Mouse (Mus musculus): ENCODE results near the gene Gm17660. TPM values are rescaled to one million over a fixed set of nuclear protein-coding genes. Genes with fewer than 3 reads are reported as not detected.

The Gm17660 gene
- polyA plus RNA-seq, 1 experiment from 2014 or later: not detected

DNA sequence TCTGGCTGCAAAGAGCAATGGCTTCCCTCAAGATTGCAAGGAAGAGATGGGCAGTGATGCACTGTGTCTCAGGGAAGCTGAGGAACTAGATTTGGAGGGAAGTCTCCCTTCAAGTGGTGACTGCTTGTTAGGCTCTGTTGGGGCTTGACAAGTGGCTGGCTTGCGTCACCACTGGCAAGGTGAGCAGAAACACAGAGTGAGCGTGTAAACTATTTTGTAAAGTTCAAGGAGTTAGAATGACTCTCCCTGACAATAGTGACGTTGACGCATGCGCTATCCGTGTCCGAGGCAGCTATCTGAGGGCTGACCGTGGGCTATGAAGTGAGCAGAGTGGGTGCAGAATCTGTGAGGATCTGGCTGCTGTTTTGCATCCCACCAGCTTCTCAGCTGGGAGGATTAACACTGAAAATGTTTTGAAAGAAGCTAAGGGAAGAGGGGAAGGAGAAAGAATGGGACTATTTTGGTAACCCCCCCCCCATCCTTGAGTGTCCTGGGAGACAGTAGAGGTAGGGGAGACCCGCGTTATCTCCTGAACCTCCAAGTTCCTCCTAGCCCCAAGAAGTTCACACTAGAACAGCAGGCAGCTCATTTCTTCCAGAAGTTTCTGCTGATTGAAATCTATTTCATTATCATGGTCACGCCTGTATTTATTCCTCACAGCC lies 18.1 kb upstream of the Gm17660 start:
- Histone ChIP-seq H3K27ac (ENCODE audit: low read depth, low read length) (peak overlapping the region; percentile 79), H3K27me3 (ENCODE audit: control insufficient read depth, insufficient read depth, low read length) (no peaks in the 10 kb centered on the region), H3K4me1 (ENCODE audit: control insufficient read depth, insufficient read depth, low read length) (peaks cover 8% of the 10 kb centered on the region; the same call in 1 of the 2 replicates), H3K9me3 (ENCODE audit: control insufficient read depth, low read length) (no peaks in the 10 kb centered on the region), H3K4me3 (ENCODE audit: low read length) (no peak overlapping the region), H3K9ac (ENCODE audit: low read depth, low read length) (0 out of 2 replicates have a peak overlapping the region, but pooled peaks have one; percentile 28), H3K36me3 (ENCODE audit: control insufficient read depth, insufficient read depth, low read length) (no peaks in the 10 kb centered on the region), H3K4me2 (replicated peaks; ENCODE audit: low read depth, low read length) (no peak overlapping the region)
- 63% methylated on average over 11 of the region's 11 CpGs for WGBS
- ATAC-seq (ENCODE audit: low FRiP score, low TSS enrichment): no peak

DNA sequence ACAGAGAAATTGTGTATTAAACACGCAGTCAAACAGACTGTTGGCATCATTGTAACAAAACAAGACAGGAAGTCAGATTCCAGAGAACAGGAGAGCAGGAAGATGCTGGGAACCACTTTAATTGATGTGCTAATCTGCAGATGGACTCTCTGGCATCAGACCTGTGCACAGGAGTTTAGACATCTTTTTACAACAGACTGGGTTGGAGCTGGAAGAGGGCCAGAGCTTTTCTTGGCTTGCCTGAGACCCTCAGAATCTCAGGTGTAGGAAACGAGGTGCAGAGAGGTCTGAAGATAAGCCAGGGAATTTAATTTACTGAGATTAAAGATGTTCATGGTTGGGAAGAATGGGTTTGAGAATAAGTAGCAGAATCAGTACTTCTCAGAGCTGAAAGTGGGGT lies 12.3 kb upstream of the Gm17660 start:
- H3K4me3 ChIP-seq (ENCODE audit: low read length): no peak overlapping the region
- no peak for ATAC-seq (ENCODE audit: low FRiP score, low TSS enrichment)
- H3K4me2 ChIP-seq (replicated peaks; ENCODE audit: low read depth, low read length): no peak overlapping the region
- H3K9ac ChIP-seq (ENCODE audit: low read depth, low read length): no peak overlapping the region
- H3K27ac ChIP-seq (ENCODE audit: low read depth, low read length): no peak overlapping the region
- WGBS: 88% methylated on average over 2 of the region's 2 CpGs
- H3K27me3 ChIP-seq (ENCODE audit: control insufficient read depth, insufficient read depth, low read length): no peaks in the 10 kb centered on the region
- H3K4me1 ChIP-seq (ENCODE audit: control insufficient read depth, insufficient read depth, low read length): no peaks in the 10 kb centered on the region
- 0 out of 2 replicates have a peak, but pooled peaks cover 2% of the 10 kb centered on the region for H3K9me3 ChIP-seq (ENCODE audit: control insufficient read depth, low read length)
- H3K36me3 ChIP-seq (ENCODE audit: control insufficient read depth, insufficient read depth, low read length): no peaks in the 10 kb centered on the region

DNA sequence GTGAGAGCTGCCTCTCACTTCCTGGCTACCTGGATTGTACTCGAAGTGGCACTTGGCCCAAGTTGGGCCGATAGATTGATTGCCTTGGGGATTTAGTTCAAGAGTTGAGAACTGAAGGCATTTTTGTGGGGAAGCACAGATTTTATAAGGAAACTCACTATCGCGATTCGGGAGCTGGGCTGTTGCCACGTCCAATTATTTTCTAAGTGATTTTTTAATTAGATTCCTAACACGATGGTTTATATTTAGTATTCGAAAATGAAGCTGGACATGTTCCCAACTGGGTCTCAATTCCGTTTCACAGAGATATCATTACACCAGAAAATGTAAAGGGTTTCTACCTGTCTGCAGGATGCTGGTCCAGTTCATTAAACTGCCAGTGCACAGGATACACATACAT lies 8.0 kb upstream of the Gm17660 start:
- Histone ChIP-seq H3K9me3 (ENCODE audit: control insufficient read depth, low read length) (0 out of 2 replicates have a peak, but pooled peaks cover 2% of the 10 kb centered on the region), H3K4me2 (replicated peaks; ENCODE audit: low read depth, low read length) (no peak overlapping the region), H3K4me3 (ENCODE audit: low read length) (no peak overlapping the region), H3K9ac (ENCODE audit: low read depth, low read length) (no peak overlapping the region), H3K4me1 (ENCODE audit: control insufficient read depth, insufficient read depth, low read length) (no peaks in the 10 kb centered on the region), H3K27ac (ENCODE audit: low read depth, low read length) (no peak overlapping the region), H3K27me3 (ENCODE audit: control insufficient read depth, insufficient read depth, low read length) (no peaks in the 10 kb centered on the region), H3K36me3 (ENCODE audit: control insufficient read depth, insufficient read depth, low read length) (no peaks in the 10 kb centered on the region; the same call in 1 of the 2 replicates)
- 86% methylated on average over 9 of the region's 9 CpGs for WGBS
- no peak for ATAC-seq (ENCODE audit: low FRiP score, low TSS enrichment)

DNA sequence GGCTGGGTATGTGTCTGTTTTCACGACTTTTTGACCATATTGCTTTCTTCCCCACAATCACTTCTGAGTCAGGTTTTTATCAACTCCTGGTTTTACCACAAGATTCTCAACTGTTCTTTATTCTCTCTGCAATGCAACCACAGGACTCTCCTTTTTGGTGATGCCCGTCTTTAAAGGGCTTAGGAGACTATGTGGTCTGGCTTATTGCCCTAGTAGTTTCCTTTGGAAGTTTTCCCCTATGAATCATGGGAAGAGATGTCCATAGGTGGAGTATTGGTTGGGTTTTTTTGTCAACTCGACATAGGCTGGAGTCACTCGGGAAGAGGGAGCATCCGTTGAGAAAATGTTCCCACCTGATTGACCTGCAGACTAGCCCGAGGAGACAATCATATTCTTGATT lies 3.3 kb upstream of the Gm17660 start:
- H3K4me3 ChIP-seq (ENCODE audit: low read length): no peak overlapping the region
- WGBS: 87% methylated on average over 6 of the region's 6 CpGs
- H3K27me3 ChIP-seq (ENCODE audit: control insufficient read depth, insufficient read depth, low read length): no peaks in the 10 kb centered on the region
- no peak for ATAC-seq (ENCODE audit: low FRiP score, low TSS enrichment)
- H3K9ac ChIP-seq (ENCODE audit: low read depth, low read length): no peak overlapping the region
- H3K27ac ChIP-seq (ENCODE audit: low read depth, low read length): no peak overlapping the region
- H3K4me2 ChIP-seq (replicated peaks; ENCODE audit: low read depth, low read length): no peak overlapping the region
- H3K4me1 ChIP-seq (ENCODE audit: control insufficient read depth, insufficient read depth, low read length): no peaks in the 10 kb centered on the region
- H3K9me3 ChIP-seq (ENCODE audit: control insufficient read depth, low read length): no peaks in the 10 kb centered on the region
- no peaks in the 10 kb centered on the region; the same call in 1 of the 2 replicates for H3K36me3 ChIP-seq (ENCODE audit: control insufficient read depth, insufficient read depth, low read length)

DNA sequence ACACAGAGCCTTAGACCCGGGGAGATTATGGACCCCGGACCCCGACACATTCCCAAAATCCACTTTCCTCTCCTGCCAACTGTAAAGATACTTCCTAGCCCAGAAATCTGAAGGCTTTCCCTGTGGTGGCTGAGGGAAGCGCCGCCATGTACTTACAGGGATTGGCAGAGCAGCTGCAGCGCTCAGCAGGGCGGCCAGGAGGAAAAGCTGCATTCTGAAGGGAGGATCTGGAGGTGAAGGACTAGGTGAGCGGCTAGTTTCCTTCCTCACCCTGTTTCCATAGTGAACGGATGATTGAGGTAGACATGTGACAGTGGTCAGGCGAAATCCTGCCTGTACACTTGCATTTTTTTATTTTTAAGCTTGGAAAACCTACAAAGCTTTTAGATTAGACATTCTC lies 1.0 kb downstream of the Gm17660 start:
- 28% methylated on average over 10 of the region's 10 CpGs for WGBS
- Histone ChIP-seq H3K9ac (ENCODE audit: low read depth, low read length) (no peak overlapping the region), H3K4me2 (replicated peaks; ENCODE audit: low read depth, low read length) (no peak overlapping the region), H3K27me3 (ENCODE audit: control insufficient read depth, insufficient read depth, low read length) (no peaks in the 10 kb centered on the region), H3K4me1 (ENCODE audit: control insufficient read depth, insufficient read depth, low read length) (0 out of 2 replicates have a peak, but pooled peaks cover 6% of the 10 kb centered on the region), H3K9me3 (ENCODE audit: control insufficient read depth, low read length) (no peaks in the 10 kb centered on the region), H3K4me3 (ENCODE audit: low read length) (no peak overlapping the region), H3K36me3 (ENCODE audit: control insufficient read depth, insufficient read depth, low read length) (no peaks in the 10 kb centered on the region), H3K27ac (ENCODE audit: low read depth, low read length) (no peak overlapping the region)
- no peak for ATAC-seq (ENCODE audit: low FRiP score, low TSS enrichment)

DNA sequence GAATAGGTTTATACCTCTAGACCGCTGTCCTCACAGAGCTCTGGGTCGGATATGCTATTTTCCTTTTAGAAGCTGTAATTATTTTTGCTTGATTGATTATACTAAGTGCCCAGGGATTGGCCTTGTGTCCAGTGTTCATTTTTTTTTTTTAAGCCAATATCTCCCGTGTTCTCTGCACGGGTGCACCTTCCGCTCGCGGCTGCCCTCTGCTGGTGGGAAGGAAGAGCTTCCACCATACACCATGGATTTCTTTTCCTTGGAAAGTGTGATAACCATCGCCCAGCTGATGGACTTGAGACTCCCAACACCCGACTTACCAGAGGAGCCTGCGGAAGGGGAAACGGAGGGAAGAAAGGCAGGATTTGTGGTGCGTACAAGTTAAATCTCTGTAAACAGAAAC lies 3.0 kb downstream of the Gm17660 start:
- no peak overlapping the region for H3K4me3 ChIP-seq (ENCODE audit: low read length)
- peak overlapping the region; percentile 10; the same call in 1 of the 2 replicates for H3K4me2 ChIP-seq (replicated peaks; ENCODE audit: low read depth, low read length)

DNA sequence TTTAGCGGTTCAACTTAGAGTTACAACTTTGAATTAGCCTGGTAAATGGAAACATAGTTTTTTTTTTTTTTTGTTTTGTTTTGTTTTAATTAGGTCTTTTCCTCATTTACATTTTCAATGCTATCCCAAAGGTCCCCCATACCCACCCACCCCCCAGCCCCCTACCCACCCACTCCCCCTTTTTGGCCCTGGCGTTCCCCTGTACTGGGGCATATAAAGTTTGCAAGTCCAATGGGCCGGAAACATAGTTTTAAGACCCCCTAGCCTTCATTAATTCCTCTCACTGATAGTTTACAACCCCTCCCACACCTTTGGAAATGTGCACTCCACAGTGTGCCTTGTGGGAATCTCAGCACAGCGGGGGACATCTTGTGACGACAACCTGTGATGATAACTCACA lies 3.8 kb downstream of the Gm17660 start:
- Histone ChIP-seq H3K4me2 (replicated peaks; ENCODE audit: low read depth, low read length) (no peak overlapping the region), H3K27me3 (ENCODE audit: control insufficient read depth, insufficient read depth, low read length) (no peaks in the 10 kb centered on the region), H3K9me3 (ENCODE audit: control insufficient read depth, low read length) (no peaks in the 10 kb centered on the region), H3K36me3 (ENCODE audit: control insufficient read depth, insufficient read depth, low read length) (no peaks in the 10 kb centered on the region), H3K4me3 (ENCODE audit: low read length) (no peak overlapping the region), H3K4me1 (ENCODE audit: control insufficient read depth, insufficient read depth, low read length) (0 out of 2 replicates have a peak, but pooled peaks cover 6% of the 10 kb centered on the region), H3K27ac (ENCODE audit: low read depth, low read length) (no peak overlapping the region), H3K9ac (ENCODE audit: low read depth, low read length) (no peak overlapping the region)
- ATAC-seq (ENCODE audit: low FRiP score, low TSS enrichment): peak; percentile 88
- 76% methylated on average over 5 of the region's 5 CpGs for WGBS

More for the DNA sequence above, 3.0 kb downstream of the Gm17660 start:
- Histone ChIP-seq H3K9me3 (ENCODE audit: control insufficient read depth, low read length) (no peaks in the 10 kb centered on the region), H3K27ac (ENCODE audit: low read depth, low read length) (no peak overlapping the region), H3K9ac (ENCODE audit: low read depth, low read length) (no peak overlapping the region), H3K36me3 (ENCODE audit: control insufficient read depth, insufficient read depth, low read length) (no peaks in the 10 kb centered on the region), H3K27me3 (ENCODE audit: control insufficient read depth, insufficient read depth, low read length) (no peaks in the 10 kb centered on the region), H3K4me1 (ENCODE audit: control insufficient read depth, insufficient read depth, low read length) (0 out of 2 replicates have a peak, but pooled peaks cover 6% of the 10 kb centered on the region)
- ATAC-seq (ENCODE audit: low FRiP score, low TSS enrichment): peak; percentile 44; the same call in 1 of the 2 replicates
- 30% methylated on average over 12 of the region's 12 CpGs for WGBS

DNA sequence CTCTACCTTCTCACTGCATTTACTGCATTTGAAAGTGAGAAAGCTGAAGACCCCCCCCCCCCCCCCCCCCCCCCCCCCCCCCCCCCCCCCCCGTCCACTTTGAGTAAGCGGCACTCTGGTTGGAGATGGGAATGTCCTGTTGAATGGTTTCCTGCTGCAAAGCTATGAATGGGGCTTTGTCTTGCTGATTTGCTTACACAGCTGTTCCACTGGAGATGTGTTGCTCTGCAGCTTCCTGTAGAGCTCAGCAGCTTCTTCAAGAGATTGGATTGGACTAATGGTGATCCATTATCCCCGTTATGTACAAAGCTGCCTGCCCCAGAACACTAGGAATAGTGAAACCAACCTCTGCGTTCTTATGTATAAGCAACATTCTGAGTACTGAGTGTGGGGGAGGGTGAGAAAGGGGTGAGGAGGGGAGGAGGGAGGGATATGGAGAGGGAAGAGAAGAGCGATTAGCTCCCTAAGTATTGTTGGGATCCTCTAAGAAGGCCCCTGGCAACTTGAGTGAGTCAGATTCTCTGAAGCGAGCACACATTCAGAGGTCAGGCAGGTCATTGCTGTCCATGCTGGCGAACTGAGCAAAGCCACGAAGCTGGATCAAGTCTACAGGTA lies 5.0 kb downstream of the Gm17660 start:
- no peak overlapping the region for H3K4me2 ChIP-seq (replicated peaks; ENCODE audit: low read depth, low read length)

DNA sequence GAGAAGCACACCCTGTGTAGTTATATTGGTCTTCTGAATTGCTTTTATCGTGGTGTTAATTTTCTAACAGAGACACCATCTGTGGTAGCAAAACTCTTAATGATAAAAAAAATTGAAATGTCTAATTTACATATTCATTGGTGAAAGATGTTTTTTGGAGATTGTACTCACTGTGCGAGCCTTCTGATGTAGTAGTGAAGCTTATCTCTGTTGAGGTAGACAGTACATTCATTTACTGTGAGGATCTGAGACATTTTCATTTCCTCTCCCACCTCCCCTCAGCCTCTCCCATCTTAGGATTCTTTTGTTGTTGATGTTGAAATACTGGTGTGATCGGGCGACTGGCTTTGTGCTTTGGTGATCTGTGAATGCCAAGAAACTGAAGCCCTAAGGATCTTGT lies 6.4 kb downstream of the Gm17660 start:
- H3K4me1 ChIP-seq (ENCODE audit: control insufficient read depth, insufficient read depth, low read length): 0 out of 2 replicates have a peak, but pooled peaks cover 6% of the 10 kb centered on the region
- WGBS: 85% methylated on average over 4 of the region's 4 CpGs
- no peak overlapping the region for H3K4me3 ChIP-seq (ENCODE audit: low read length)
- no peak overlapping the region for H3K9ac ChIP-seq (ENCODE audit: low read depth, low read length)
- H3K36me3 ChIP-seq (ENCODE audit: control insufficient read depth, insufficient read depth, low read length): no peaks in the 10 kb centered on the region
- no peaks in the 10 kb centered on the region for H3K9me3 ChIP-seq (ENCODE audit: control insufficient read depth, low read length)
- H3K27ac ChIP-seq (ENCODE audit: low read depth, low read length): no peak overlapping the region
- no peaks in the 10 kb centered on the region for H3K27me3 ChIP-seq (ENCODE audit: control insufficient read depth, insufficient read depth, low read length)
- no peak for ATAC-seq (ENCODE audit: low FRiP score, low TSS enrichment)
- H3K4me2 ChIP-seq (replicated peaks; ENCODE audit: low read depth, low read length): no peak overlapping the region

More for the DNA sequence above, 5.0 kb downstream of the Gm17660 start:
- no peaks in the 10 kb centered on the region for H3K9me3 ChIP-seq (ENCODE audit: control insufficient read depth, low read length)
- no peak overlapping the region for H3K4me3 ChIP-seq (ENCODE audit: low read length)
- peak overlapping the region; percentile 67; the same call in 1 of the 2 replicates for H3K27ac ChIP-seq (ENCODE audit: low read depth, low read length)
- H3K27me3 ChIP-seq (ENCODE audit: control insufficient read depth, insufficient read depth, low read length): no peaks in the 10 kb centered on the region
- WGBS: 17% methylated on average over 6 of the region's 8 CpGs
- H3K4me1 ChIP-seq (ENCODE audit: control insufficient read depth, insufficient read depth, low read length): 0 out of 2 replicates have a peak, but pooled peaks cover 6% of the 10 kb centered on the region
- no peak overlapping the region for H3K9ac ChIP-seq (ENCODE audit: low read depth, low read length)
- ATAC-seq (ENCODE audit: low FRiP score, low TSS enrichment): peak; percentile 90
- H3K36me3 ChIP-seq (ENCODE audit: control insufficient read depth, insufficient read depth, low read length): no peaks in the 10 kb centered on the region
